Mouse (Mus musculus): ENCODE data around the gene Commd6. TPM values are rescaled to one million over a fixed set of nuclear protein-coding genes. Genes with fewer than 3 reads are reported as not detected.
A peak's percentile ranks its signal among the peaks of the same experiment; 100 is the strongest.

The Commd6 gene
- polyA plus RNA-seq (2015; fragmentation: Nextera tagmentation; extraction: Ambion mirVana): 101 and 103 TPM in 2 replicates

DNA sequence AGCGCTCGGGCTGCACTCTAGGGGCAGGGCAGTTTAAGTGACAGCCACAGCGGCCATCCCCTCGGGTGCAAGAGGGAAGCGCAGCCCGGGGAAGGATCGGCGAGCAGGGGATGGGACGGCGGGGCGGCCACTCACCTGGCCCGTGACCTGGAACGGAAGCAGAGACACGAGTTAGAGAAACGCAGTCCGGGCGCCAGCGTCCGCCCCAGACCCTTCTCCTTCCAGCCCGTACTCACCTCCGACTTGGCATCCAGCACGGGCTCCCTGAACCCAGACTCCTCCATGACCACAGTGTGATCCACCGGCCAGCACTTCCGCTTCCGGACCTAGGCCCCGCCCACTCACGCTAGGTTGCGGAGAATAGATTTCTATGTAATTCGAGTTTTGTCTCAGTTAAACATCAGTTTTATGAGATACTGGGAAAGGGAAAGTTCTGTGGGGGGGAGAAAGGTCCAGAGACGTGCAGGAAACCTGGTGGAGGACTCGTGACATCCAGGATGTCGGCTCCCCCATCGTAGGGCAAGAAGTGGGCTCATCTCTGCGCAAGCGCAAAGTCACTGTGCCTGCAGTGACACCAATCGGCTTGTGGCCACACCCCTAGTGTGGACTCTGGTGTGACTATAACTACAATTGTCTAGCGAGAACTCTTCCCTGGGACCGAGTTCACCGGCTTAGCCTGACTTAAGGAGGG lies at the start of gene Commd6:
Gene Commd6, minus strand, starts transcription at position 534 of the 691 bp plus-strand sequence.
- Histone ChIP-seq H3K27ac (ENCODE audit: low read length) (peak within 1 kb of the TSS; percentile 84), H3K9me3 (replicated peaks; ENCODE audit: control insufficient read depth, low read length) (no peaks in the 10 kb centered on the region), H3K36me3 (ENCODE audit: control insufficient read depth, insufficient read depth, low read length) (no peaks in the 10 kb centered on the region), H3K4me1 (ENCODE audit: control insufficient read depth, insufficient read depth, low read length) (no peaks in the 10 kb centered on the region), H3K9ac (ENCODE audit: low read length) (peak within 1 kb of the TSS; percentile 84), H3K27me3 (ENCODE audit: control insufficient read depth, insufficient read depth, low read length) (no peaks in the 10 kb centered on the region), H3K4me2 (ENCODE audit: low read depth, low read length) (peak within 1 kb of the TSS; percentile 77), H3K4me3 (replicated peaks; ENCODE audit: low read length) (peak within 1 kb of the TSS; percentile 87)
- ATAC-seq (ENCODE audit: insufficient read depth, low FRiP score): peak; percentile 97
- under 1% methylated on average over 39 of the region's 39 CpGs for WGBS

DNA sequence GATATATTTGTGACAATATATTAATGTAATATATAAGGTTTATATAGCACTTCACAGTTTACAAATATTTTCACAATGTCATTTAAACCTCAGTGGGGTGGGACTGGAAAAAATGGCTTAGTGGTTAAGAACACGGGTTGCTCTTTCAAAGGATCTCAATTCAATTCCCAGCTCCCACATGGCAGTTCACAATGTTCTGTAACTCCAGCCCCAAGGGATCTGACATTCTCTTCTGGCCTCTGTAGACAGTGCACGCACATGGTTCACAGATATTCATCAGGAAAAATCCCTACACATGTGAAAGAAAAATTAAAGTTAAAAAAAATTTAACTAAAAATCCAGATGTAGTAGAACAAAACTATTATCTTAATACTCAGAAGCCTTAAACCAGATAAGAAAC lies 47.9 kb upstream of the Commd6 start:
- no peak for ATAC-seq (ENCODE audit: insufficient read depth, low FRiP score)
- H3K4me3 ChIP-seq (replicated peaks; ENCODE audit: low read length): no peak overlapping the region
- no peaks in the 10 kb centered on the region for H3K36me3 ChIP-seq (ENCODE audit: control insufficient read depth, insufficient read depth, low read length)
- no peaks in the 10 kb centered on the region for H3K4me1 ChIP-seq (ENCODE audit: control insufficient read depth, insufficient read depth, low read length)
- H3K9me3 ChIP-seq (replicated peaks; ENCODE audit: control insufficient read depth, low read length): no peaks in the 10 kb centered on the region
- H3K27me3 ChIP-seq (ENCODE audit: control insufficient read depth, insufficient read depth, low read length): no peaks in the 10 kb centered on the region
- H3K4me2 ChIP-seq (ENCODE audit: low read depth, low read length): no peak overlapping the region
- H3K27ac ChIP-seq (ENCODE audit: low read length): no peak overlapping the region
- no peak overlapping the region for H3K9ac ChIP-seq (ENCODE audit: low read length)
- 88% methylated on average over 2 of the region's 2 CpGs for WGBS

DNA sequence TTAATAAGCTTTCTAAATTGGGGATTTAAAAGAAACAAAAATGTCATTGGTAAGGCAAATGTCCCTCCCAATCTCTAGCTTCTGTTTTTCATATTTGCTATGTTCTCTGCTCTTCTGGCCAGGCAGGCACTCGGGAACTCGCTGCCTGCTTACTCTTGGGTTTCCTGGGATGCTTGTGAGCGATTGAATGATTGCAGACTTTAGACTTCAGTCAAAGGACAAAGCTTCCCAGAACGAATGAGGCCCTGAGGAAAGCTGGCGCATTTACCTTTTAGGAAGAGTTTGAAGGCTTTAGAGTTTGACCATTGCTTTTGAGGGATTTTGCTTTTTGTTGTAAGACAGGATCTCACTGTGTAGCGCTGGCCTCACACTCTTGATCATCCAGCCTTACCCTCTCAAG lies 47.2 kb upstream of the Commd6 start:
- WGBS: 88% methylated on average over 6 of the region's 6 CpGs
- H3K4me2 ChIP-seq (ENCODE audit: low read depth, low read length): no peak overlapping the region
- H3K9ac ChIP-seq (ENCODE audit: low read length): no peak overlapping the region
- H3K4me3 ChIP-seq (replicated peaks; ENCODE audit: low read length): no peak overlapping the region
- no peaks in the 10 kb centered on the region for H3K36me3 ChIP-seq (ENCODE audit: control insufficient read depth, insufficient read depth, low read length)
- no peak overlapping the region for H3K27ac ChIP-seq (ENCODE audit: low read length)
- no peaks in the 10 kb centered on the region for H3K27me3 ChIP-seq (ENCODE audit: control insufficient read depth, insufficient read depth, low read length)
- H3K9me3 ChIP-seq (replicated peaks; ENCODE audit: control insufficient read depth, low read length): no peaks in the 10 kb centered on the region
- ATAC-seq (ENCODE audit: insufficient read depth, low FRiP score): no peak
- no peaks in the 10 kb centered on the region for H3K4me1 ChIP-seq (ENCODE audit: control insufficient read depth, insufficient read depth, low read length)

DNA sequence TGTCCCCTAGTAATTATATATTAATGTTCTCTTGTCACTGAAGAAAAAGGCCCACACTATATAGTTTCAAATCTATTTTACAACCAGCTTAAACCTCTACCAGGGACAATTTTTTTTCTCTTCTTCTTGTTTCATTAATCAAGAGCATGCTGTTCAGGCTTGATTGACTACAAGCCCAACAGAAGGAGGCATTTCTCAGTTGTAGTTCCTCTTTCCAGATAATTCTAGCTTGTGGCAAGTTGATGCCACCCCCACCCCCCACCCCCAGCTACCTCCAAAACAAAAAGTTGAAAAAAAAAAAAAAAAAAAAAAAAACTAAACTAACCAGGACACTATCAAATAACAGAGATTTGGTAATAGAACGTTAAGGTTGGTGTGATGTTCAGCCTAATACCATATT lies 31.7 kb upstream of the Commd6 start:
- H3K9ac ChIP-seq (ENCODE audit: low read length): no peak overlapping the region
- WGBS: 86% methylated on average over 1 of the region's 1 CpGs
- H3K9me3 ChIP-seq (replicated peaks; ENCODE audit: control insufficient read depth, low read length): no peaks in the 10 kb centered on the region
- H3K27ac ChIP-seq (ENCODE audit: low read length): no peak overlapping the region
- no peak overlapping the region for H3K4me3 ChIP-seq (replicated peaks; ENCODE audit: low read length)
- no peak overlapping the region for H3K4me2 ChIP-seq (ENCODE audit: low read depth, low read length)
- ATAC-seq (ENCODE audit: insufficient read depth, low FRiP score): no peak
- no peaks in the 10 kb centered on the region for H3K4me1 ChIP-seq (ENCODE audit: control insufficient read depth, insufficient read depth, low read length)
- no peaks in the 10 kb centered on the region for H3K36me3 ChIP-seq (ENCODE audit: control insufficient read depth, insufficient read depth, low read length)
- H3K27me3 ChIP-seq (ENCODE audit: control insufficient read depth, insufficient read depth, low read length): no peaks in the 10 kb centered on the region

DNA sequence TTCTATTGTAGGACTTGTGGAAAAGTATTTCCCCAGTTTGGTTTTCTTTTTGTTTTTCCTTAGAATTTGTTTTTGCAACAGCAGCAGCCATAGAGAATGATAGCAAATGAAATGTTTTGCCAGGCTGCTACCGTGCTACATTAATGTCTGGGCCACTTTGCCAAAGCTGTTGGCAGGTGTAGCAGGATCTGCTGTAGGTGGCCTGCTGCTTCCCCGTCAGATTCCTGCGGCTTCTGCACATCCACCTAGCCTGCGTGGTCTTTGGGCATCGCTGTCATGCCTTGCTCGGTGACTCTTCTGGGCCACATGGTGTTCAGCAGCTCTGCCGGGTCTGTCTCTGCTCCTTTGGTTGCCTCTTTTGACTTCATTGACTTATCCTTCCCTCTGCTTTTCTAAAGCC lies 28.1 kb upstream of the Commd6 start:
- Histone ChIP-seq H3K4me1 (ENCODE audit: control insufficient read depth, insufficient read depth, low read length) (no peaks in the 10 kb centered on the region), H3K27ac (ENCODE audit: low read length) (no peak overlapping the region), H3K27me3 (ENCODE audit: control insufficient read depth, insufficient read depth, low read length) (no peaks in the 10 kb centered on the region), H3K36me3 (ENCODE audit: control insufficient read depth, insufficient read depth, low read length) (no peaks in the 10 kb centered on the region), H3K9me3 (replicated peaks; ENCODE audit: control insufficient read depth, low read length) (no peaks in the 10 kb centered on the region), H3K9ac (ENCODE audit: low read length) (no peak overlapping the region), H3K4me3 (replicated peaks; ENCODE audit: low read length) (no peak overlapping the region), H3K4me2 (ENCODE audit: low read depth, low read length) (no peak overlapping the region)
- no peak for ATAC-seq (ENCODE audit: insufficient read depth, low FRiP score)
- 94% methylated on average over 7 of the region's 7 CpGs for WGBS

DNA sequence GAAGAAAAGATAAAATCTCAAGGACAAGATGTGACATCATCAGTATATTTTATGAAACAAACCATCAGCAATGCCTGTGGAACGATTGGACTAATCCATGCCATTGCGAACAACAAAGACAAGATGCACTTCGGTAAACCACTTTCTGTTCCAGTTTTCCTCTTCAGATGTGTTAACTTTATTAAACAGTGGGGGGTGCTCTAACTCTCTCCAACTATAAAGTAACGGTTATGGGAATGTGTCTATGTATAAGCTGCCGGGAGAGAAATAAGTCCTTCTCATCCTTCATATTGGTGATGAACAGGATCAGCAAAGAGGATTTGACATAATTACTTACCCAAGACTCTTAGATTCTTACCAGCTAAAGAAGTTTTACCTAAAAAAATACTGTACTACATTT lies 26.1 kb upstream of the Commd6 start:
- Histone ChIP-seq H3K9me3 (replicated peaks; ENCODE audit: control insufficient read depth, low read length) (no peaks in the 10 kb centered on the region), H3K27ac (ENCODE audit: low read length) (no peak overlapping the region), H3K36me3 (ENCODE audit: control insufficient read depth, insufficient read depth, low read length) (no peaks in the 10 kb centered on the region), H3K9ac (ENCODE audit: low read length) (no peak overlapping the region), H3K4me3 (replicated peaks; ENCODE audit: low read length) (no peak overlapping the region), H3K4me2 (ENCODE audit: low read depth, low read length) (no peak overlapping the region), H3K4me1 (ENCODE audit: control insufficient read depth, insufficient read depth, low read length) (no peaks in the 10 kb centered on the region), H3K27me3 (ENCODE audit: control insufficient read depth, insufficient read depth, low read length) (no peaks in the 10 kb centered on the region)
- 81% methylated on average over 5 of the region's 5 CpGs for WGBS
- ATAC-seq (ENCODE audit: insufficient read depth, low FRiP score): no peak

DNA sequence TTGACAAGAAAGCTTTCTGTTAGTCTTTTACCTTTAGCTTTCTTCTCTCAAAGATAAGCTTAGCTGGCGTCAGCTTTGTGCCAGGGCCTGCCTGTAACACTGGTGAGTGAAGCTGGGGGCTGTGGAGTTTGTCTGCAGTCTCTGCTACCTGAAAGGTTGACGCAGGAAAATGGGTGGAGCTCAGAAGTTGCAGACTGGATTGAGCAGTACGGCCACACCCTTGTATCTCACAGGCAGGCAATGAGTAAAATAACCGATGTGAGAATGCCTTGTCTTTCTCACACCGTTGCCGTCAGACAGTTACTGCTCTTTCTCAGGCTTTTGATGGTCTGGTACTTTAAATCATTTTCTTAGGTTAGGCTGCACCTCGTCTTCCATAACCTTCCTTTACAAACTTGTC lies 25.6 kb upstream of the Commd6 start:
- 79% methylated on average over 7 of the region's 7 CpGs for WGBS
- no peak overlapping the region for H3K27ac ChIP-seq (ENCODE audit: low read length)
- no peak for ATAC-seq (ENCODE audit: insufficient read depth, low FRiP score)
- H3K4me1 ChIP-seq (ENCODE audit: control insufficient read depth, insufficient read depth, low read length): no peaks in the 10 kb centered on the region
- no peak overlapping the region for H3K9ac ChIP-seq (ENCODE audit: low read length)
- no peaks in the 10 kb centered on the region for H3K36me3 ChIP-seq (ENCODE audit: control insufficient read depth, insufficient read depth, low read length)
- no peaks in the 10 kb centered on the region for H3K27me3 ChIP-seq (ENCODE audit: control insufficient read depth, insufficient read depth, low read length)
- H3K4me2 ChIP-seq (ENCODE audit: low read depth, low read length): no peak overlapping the region
- H3K9me3 ChIP-seq (replicated peaks; ENCODE audit: control insufficient read depth, low read length): no peaks in the 10 kb centered on the region
- H3K4me3 ChIP-seq (replicated peaks; ENCODE audit: low read length): no peak overlapping the region

DNA sequence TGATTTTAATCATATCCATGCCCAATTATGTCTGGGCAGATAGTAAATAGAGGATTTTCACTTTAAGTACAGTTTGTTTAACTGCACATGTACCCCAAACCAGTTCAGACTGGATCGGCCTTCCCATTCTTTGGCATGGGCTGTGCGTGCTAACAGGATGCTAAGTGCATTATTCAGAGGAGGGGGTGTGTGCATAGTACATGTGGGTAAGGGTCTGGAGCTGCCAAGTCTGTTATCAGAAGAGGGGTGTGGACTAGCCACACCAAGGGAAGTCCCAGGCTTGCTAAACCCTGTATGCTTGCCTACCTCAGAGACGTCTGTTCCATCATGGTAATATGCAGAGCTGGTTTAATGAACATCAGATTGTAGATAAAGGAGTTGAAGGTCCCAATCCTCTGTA lies 23.8 kb upstream of the Commd6 start:
- no peaks in the 10 kb centered on the region for H3K36me3 ChIP-seq (ENCODE audit: control insufficient read depth, insufficient read depth, low read length)
- ATAC-seq (ENCODE audit: insufficient read depth, low FRiP score): no peak
- H3K27me3 ChIP-seq (ENCODE audit: control insufficient read depth, insufficient read depth, low read length): no peaks in the 10 kb centered on the region
- no peak overlapping the region for H3K4me2 ChIP-seq (ENCODE audit: low read depth, low read length)
- H3K9me3 ChIP-seq (replicated peaks; ENCODE audit: control insufficient read depth, low read length): no peaks in the 10 kb centered on the region
- no peak overlapping the region for H3K27ac ChIP-seq (ENCODE audit: low read length)
- H3K4me3 ChIP-seq (replicated peaks; ENCODE audit: low read length): no peak overlapping the region
- WGBS: 75% methylated on average over 3 of the region's 3 CpGs
- H3K4me1 ChIP-seq (ENCODE audit: control insufficient read depth, insufficient read depth, low read length): no peaks in the 10 kb centered on the region
- no peak overlapping the region for H3K9ac ChIP-seq (ENCODE audit: low read length)

DNA sequence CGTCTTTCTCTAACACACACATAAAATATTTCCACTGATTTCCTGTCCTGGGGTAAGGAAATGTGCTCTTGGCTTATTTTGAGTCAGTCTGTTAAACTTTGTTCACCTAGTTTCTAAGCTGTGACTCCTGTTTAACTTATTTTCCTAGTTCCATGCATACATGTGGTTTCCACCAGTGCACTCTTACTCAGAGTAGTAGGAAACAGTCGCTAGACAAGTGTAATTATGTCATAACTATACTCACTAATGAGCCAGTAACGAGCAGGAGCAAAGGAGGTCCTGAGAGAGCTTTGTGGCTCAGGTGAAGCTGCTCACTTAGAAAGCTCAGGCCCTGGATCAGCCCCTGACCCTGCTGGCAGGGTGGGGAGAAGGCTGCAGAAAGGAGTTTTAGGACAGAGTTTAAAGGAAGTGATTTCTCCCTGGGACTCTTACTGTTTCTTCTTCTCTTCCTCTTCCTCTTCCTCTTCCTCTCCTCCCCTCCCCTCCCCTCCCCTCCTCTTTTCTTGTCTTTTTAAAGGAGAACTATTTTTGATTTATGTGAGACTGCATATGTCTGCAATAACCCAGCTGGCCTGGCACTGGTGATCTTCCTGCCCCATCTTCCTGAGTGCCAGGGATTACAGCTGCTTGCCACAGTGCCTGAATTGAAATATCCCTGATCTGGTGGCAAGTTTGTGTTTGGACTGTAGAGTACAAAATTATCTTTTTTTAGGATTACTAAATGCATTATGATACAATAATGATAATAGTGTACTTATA lies 21.3 kb upstream of the Commd6 start:
- Histone ChIP-seq H3K9ac (ENCODE audit: low read length) (no peak overlapping the region), H3K9me3 (replicated peaks; ENCODE audit: control insufficient read depth, low read length) (no peaks in the 10 kb centered on the region), H3K4me2 (ENCODE audit: low read depth, low read length) (no peak overlapping the region), H3K36me3 (ENCODE audit: control insufficient read depth, insufficient read depth, low read length) (no peaks in the 10 kb centered on the region), H3K27ac (ENCODE audit: low read length) (no peak overlapping the region), H3K4me3 (replicated peaks; ENCODE audit: low read length) (no peak overlapping the region), H3K27me3 (ENCODE audit: control insufficient read depth, insufficient read depth, low read length) (no peaks in the 10 kb centered on the region), H3K4me1 (ENCODE audit: control insufficient read depth, insufficient read depth, low read length) (no peaks in the 10 kb centered on the region)
- ATAC-seq (ENCODE audit: insufficient read depth, low FRiP score): no peak
- 69% methylated on average over 3 of the region's 3 CpGs for WGBS

Data from stomach, embryonic 16.5 days (tissue).